ENCODE assay signal across 6 mouse cellular contexts in the genomic region with DNA sequence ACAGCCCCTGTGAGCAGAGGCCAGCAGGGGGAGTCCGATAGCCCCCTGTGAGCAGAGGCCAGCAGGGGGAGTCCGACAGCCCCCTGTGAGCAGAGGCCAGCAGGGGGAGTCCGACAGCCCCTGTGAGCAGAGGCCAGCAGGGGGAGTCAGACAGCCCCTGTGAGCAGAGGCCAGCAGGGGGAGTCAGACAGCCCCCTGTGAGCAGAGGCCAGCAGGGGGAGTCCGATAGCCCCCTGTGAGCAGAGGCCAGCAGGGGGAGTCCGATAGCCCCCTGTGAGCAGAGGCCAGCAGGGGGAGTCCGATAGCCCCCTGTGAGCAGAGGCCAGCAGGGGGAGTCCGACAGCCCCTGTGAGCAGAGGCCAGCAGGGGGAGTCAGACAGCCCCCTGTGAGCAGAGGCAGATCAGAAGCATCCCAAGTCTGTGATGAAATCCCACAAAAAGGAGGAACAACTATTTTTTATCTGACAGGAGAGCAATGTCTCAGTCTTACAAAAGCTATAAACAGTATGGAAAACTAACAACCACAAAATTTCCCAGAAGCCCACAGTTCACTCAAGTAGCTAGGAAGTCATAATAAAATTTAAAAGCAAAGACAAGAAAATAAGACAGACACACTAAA. TPM values are rescaled to one million over a fixed set of nuclear protein-coding genes. Genes with fewer than 3 reads are reported as not detected.
A peak's percentile ranks its signal among the peaks of the same experiment; 100 is the strongest.
DNase-seq lines count a peak whose midpoint lies in the region; ATAC-seq and TF ChIP-seq lines count a peak whose summit lies in the region.
"Not testable (repeated sequence)": the region's sequence is repeated elsewhere in the genome, so short reads cannot be mapped to it uniquely, and the experiment has no call there.

No protein-coding gene starts in this region.

- H3K4me1 ChIP-seq in MEL (ENCODE audit: control insufficient read depth in 1 of 2, insufficient read depth in 2 of 2, low read length in 2 of 2); hindbrain, postnatal 0 days (ENCODE audit: insufficient read depth, low read length); lung, postnatal 0 days (ENCODE audit: insufficient read depth, low read depth, low read length); midbrain, postnatal 0 days (ENCODE audit: insufficient read depth, low read length): not testable (repeated sequence)

- not testable (repeated sequence) for TF ChIP-seq EP300 in MEL (IDR thresholded peaks at IDR 0.05; ENCODE audit: low read depth in 1 of 2, low read length in 2 of 2); lung, postnatal 0 days (IDR thresholded peaks at IDR 0.05)

- peak; percentile 7 for DNase-seq in MEL (ENCODE audit: low read depth, low spot score)
- not testable (repeated sequence) for DNase-seq in hindbrain, postnatal 0 days (ENCODE audit: low spot score); layer of hippocampus, adult 2 months (ENCODE audit: low spot score in 2 of 2); lung, postnatal 0 days (ENCODE audit: low spot score); midbrain, postnatal 0 days (ENCODE audit: low spot score)

- not testable (repeated sequence) for H3K27ac ChIP-seq in MEL (ENCODE audit: control insufficient read depth, low read depth, low read length); hindbrain, postnatal 0 days; layer of hippocampus, adult 2 months; lung, postnatal 0 days (ENCODE audit: low read length); midbrain, postnatal 0 days (ENCODE audit: low read depth, low read length)

- not testable (repeated sequence) for H3K9me3 ChIP-seq in MEL (replicated peaks; ENCODE audit: insufficient read depth, low read length); hindbrain, postnatal 0 days (ENCODE audit: low read length); lung, postnatal 0 days (ENCODE audit: low read length); midbrain, postnatal 0 days (ENCODE audit: low read length)

- H3K9ac ChIP-seq in MEL (ENCODE audit: control insufficient read depth, low read depth, low read length, poor library complexity, severe bottlenecking); hindbrain, postnatal 0 days (replicated peaks; ENCODE audit: low read length); lung, postnatal 0 days (replicated peaks; ENCODE audit: low read depth); midbrain, postnatal 0 days (replicated peaks; ENCODE audit: low read length, poor library complexity, severe bottlenecking): not testable (repeated sequence)

- H3K79me2 ChIP-seq in MEL (ENCODE audit: control insufficient read depth, insufficient read depth, low read length, poor library complexity) = not testable (repeated sequence)

- TF ChIP-seq RAD21 in MEL (IDR thresholded peaks at IDR 0.05; ENCODE audit: low read depth, low read length) = not testable (repeated sequence)

- not testable (repeated sequence) for H3K4me3 ChIP-seq in MEL (ENCODE audit: control insufficient read depth in 1 of 2, insufficient read depth in 1 of 2, low read depth in 2 of 2, low read length in 2 of 2); hindbrain, postnatal 0 days (ENCODE audit: low read length); layer of hippocampus, adult 2 months; lung, postnatal 0 days (ENCODE audit: low read depth, low read length); midbrain, postnatal 0 days (ENCODE audit: low read depth, low read length)

- H3K27me3 ChIP-seq in MEL (ENCODE audit: control insufficient read depth in 1 of 2, insufficient read depth in 2 of 2, low read length in 2 of 2); hindbrain, postnatal 0 days (ENCODE audit: insufficient read depth, low read length); lung, postnatal 0 days (replicated peaks; ENCODE audit: insufficient read depth, low read length); midbrain, postnatal 0 days (ENCODE audit: insufficient read depth, low read length): not testable (repeated sequence)

- peak; percentile 73 for ATAC-seq in common myeloid progenitor, adult 5-6 weeks (replicated peaks; ENCODE audit: low read depth, poor library complexity, severe bottlenecking)
- not testable (repeated sequence) for ATAC-seq in hindbrain, postnatal 0 days; lung, postnatal 0 days; midbrain, postnatal 0 days (ENCODE audit: low FRiP score)

- WGBS in hindbrain, postnatal 0 days = 95% methylated on average over 6 of the region's 7 CpGs
- WGBS in lung, postnatal 0 days = 88% methylated on average over 7 of the region's 7 CpGs
- 100% methylated on average over 2 of the region's 7 CpGs for WGBS in midbrain, postnatal 0 days

- H3K36me3 ChIP-seq in MEL (ENCODE audit: control insufficient read depth in 1 of 2, insufficient read depth in 2 of 2, low read length in 2 of 2) = peaks cover 0 to 11% of the 10 kb centered on the region in 2 experiments; a peak in 2 of 4 replicates
- H3K36me3 ChIP-seq in hindbrain, postnatal 0 days (ENCODE audit: insufficient read depth, low read length); lung, postnatal 0 days (ENCODE audit: insufficient read depth, low read length); midbrain, postnatal 0 days (ENCODE audit: insufficient read depth, low read length): not testable (repeated sequence)

- not testable (repeated sequence) for H3K4me2 ChIP-seq in hindbrain, postnatal 0 days (ENCODE audit: low read depth, low read length); lung, postnatal 0 days (replicated peaks; ENCODE audit: low read depth, low read length); midbrain, postnatal 0 days (ENCODE audit: low read depth, low read length, poor library complexity, severe bottlenecking)

- not testable (repeated sequence) for TF ChIP-seq POLR2A in MEL (IDR thresholded peaks at IDR 0.05; ENCODE audit: control insufficient read depth in 1 of 2, insufficient read depth in 1 of 2, low read depth in 1 of 2, low read length in 2 of 2, poor library complexity in 1 of 2)

- peak in 1 of 3 experiments; percentile 11; a peak in 1 of 6 replicates for TF ChIP-seq CTCF in MEL (IDR thresholded peaks at IDR 0.05 in 2 of 3, conservative IDR thresholded peaks at IDR 0.05 in 1 of 3; ENCODE audit: control insufficient read depth in 1 of 3, insufficient read depth in 1 of 3, low read depth in 2 of 3, low read length in 3 of 3, poor library complexity in 1 of 3, severe bottlenecking in 1 of 3)
- TF ChIP-seq CTCF in hindbrain, postnatal 0 days (IDR thresholded peaks at IDR 0.05; ENCODE audit: low read depth) = peak; percentile 33; the same call in 1 of the 2 replicates
- peak; percentile 59 for TF ChIP-seq CTCF in layer of hippocampus, adult 2 months (conservative IDR thresholded peaks at IDR 0.05)
- peak; percentile 54 for TF ChIP-seq CTCF in lung, postnatal 0 days (IDR thresholded peaks at IDR 0.05)
- TF ChIP-seq CTCF in midbrain, postnatal 0 days (IDR thresholded peaks at IDR 0.05) = peak; percentile 23; the same call in 1 of the 2 replicates

RNA-seq across cellular contexts. Expression of gene Nuf2, which starts 13.3 kb away (rescaled TPM):
- 34.7 and 37.3 TPM in 2 replicates for total RNA-seq in MEL (2012; rRNA removed)
- 10 to 100 TPM; 44.4 to 99.2 TPM for polyA plus RNA-seq in MEL (2012; ENCODE audit: insufficient read depth in 1 of 2, insufficient read length in 2 of 2, low read depth in 1 of 2, low replicate concordance in 2 of 2, missing spikeins in 1 of 2)
- total RNA-seq in common myeloid progenitor, adult 5-6 weeks (2017) = 137 and 163 TPM in 2 replicates
- 5.2 and 5.9 TPM in 2 replicates for total RNA-seq in hindbrain, postnatal 0 days (2014; rRNA removed)
- 13.0 and 15.8 TPM in 2 replicates for polyA plus RNA-seq in hindbrain, postnatal 0 days (2015; fragmentation: Nextera tagmentation; extraction: Ambion mirVana)
- 1 to 10 TPM; 3.2 to 4.1 TPM for total RNA-seq in layer of hippocampus, adult 2 months (2021)
- polyA plus RNA-seq in lung, postnatal 0 days (2015; fragmentation: Nextera tagmentation; extraction: Ambion mirVana) = 3.2 and 3.9 TPM in 2 replicates
- total RNA-seq in midbrain, postnatal 0 days (2014; rRNA removed) = 3.5 and 3.7 TPM in 2 replicates
- 4.2 and 4.7 TPM in 2 replicates for polyA plus RNA-seq in midbrain, postnatal 0 days (2015; fragmentation: Nextera tagmentation; extraction: Ambion mirVana)
